Mouse (Mus musculus): ENCODE data around the gene Pyroxd1. TPM values are rescaled to one million over a fixed set of nuclear protein-coding genes. Genes with fewer than 3 reads are reported as not detected.
"Not testable (repeated sequence)": the region's sequence is repeated elsewhere in the genome, so short reads cannot be mapped to it uniquely, and the experiment has no call there.

Gene Pyroxd1
- polyA plus RNA-seq, 1 experiment: 2.6 TPM

DNA sequence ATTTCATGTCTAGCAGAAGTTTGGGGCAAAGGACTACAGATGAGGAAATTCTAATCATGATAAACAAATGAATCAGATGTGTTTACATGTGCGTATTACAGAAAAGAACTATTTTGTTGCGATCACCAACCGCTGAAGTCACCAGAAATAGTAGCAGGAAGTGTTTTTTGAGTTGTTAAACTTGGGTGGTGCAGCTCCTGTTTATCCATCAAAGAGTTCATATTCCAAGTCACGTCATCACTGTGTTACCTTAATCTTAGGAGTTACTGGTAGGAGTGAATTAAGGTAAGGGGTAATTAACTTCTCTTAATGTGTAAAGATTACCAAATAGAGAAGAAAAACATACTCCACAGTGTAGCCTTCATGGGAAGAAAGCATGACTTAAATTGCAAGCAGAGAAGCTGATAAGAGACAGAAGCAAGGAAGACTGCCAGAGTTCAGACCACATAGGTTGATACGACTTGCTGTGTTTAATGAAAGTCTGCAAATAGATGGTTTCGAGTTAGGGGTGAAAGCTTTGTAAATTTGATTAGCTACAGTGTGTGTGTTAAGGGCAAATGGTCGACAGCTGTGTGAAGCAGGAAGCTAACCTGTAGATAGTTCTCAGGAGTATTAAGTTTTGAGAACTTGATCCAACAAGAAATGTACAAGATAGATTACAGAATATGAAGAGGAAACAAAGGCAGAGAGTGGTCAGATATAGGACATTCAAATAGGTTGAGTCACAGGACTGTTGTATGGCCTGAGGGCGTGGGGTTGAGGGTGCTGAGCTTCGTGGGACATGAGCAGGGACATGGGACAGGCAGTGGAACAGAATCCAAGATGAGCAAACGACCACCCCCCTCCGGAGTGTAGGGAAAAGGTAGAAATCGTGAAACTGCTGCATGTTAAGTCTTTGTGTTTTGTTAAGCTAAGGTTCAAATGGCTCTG lies 992 bp downstream of the Pyroxd1 start:
- H3K4me3 ChIP-seq (ENCODE audit: insufficient read depth, poor library complexity, severe bottlenecking): peak overlapping the region; percentile 48
- peaks cover 3% of the 10 kb centered on the region for H3K79me3 ChIP-seq (ENCODE audit: low read depth)
- H3K79me2 ChIP-seq (ENCODE audit: control insufficient read depth, insufficient read depth): peaks cover 13% of the 10 kb centered on the region
- no peak for TF ChIP-seq USF1 (IDR thresholded peaks at IDR 0.05; ENCODE audit: low read depth)
- H3ac ChIP-seq (ENCODE audit: control insufficient read depth, insufficient read length, low read depth): peak overlapping the region; percentile 64
- no peaks in the 10 kb centered on the region for H3K27me3 ChIP-seq (ENCODE audit: control insufficient read depth, insufficient read depth, insufficient read length)
- H3K36me3 ChIP-seq (ENCODE audit: control insufficient read depth, insufficient read depth): peaks cover 20% of the 10 kb centered on the region

DNA sequence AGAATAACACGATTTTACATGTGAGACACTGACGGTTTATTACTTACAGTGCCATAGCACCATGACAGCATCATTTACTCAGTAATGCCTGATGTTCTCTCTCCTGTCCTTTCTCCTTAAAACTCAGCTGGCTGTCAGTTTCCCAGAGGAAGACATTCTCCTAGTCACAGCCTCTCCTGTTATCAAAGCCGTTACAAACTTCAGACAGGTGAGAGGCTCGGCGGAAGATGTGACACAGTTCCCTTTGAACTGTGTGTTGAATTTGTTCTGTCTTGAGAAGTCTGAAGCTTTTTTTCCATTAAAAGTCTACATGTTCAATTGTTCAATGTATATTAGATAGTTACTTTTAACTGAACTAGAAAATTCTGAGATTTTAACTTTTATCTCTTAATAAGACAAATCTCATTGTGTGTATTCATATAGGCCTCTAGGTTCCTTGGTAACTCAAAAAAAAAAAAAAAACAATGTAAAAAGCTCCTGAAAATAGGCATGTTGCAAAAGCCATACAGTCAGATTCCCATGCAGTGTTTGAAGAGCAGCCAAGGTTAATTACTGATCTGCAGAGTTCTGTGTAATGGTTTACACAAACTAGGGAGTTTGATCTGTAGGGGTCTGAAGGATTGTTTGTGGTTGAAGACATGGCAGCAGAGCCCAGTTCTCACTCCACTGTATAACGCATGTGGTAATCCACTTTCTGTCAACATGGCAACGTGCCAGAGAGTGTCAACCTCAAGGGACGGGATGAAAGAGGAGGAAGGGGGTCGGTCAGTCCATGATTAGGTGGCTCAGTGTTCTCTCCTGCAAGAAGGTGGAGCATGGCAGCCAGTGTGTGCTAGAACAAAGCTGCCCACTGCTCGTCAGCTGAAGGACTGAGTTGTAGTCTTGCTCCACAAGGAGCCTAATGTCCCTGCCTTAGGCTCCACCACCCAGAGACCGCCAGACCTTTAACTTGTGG lies 2.3 kb downstream of the Pyroxd1 start:
- H3K27me3 ChIP-seq (ENCODE audit: control insufficient read depth, insufficient read depth, insufficient read length): no peaks in the 10 kb centered on the region
- no peak overlapping the region for H3K4me3 ChIP-seq (ENCODE audit: insufficient read depth, poor library complexity, severe bottlenecking)
- H3K79me3 ChIP-seq (ENCODE audit: low read depth): peaks cover 3% of the 10 kb centered on the region
- no peak overlapping the region for H3ac ChIP-seq (ENCODE audit: control insufficient read depth, insufficient read length, low read depth)
- peaks cover 28% of the 10 kb centered on the region for H3K36me3 ChIP-seq (ENCODE audit: control insufficient read depth, insufficient read depth)
- TF ChIP-seq CTCF (IDR thresholded peaks at IDR 0.05; ENCODE audit: control insufficient read depth, insufficient read depth, insufficient read length) (no peak), MYOD1 (IDR thresholded peaks at IDR 0.05; ENCODE audit: control insufficient read depth, insufficient read length, low read depth) (no peak), USF1 (IDR thresholded peaks at IDR 0.05; ENCODE audit: low read depth) (no peak), MYOG (IDR thresholded peaks at IDR 0.05; ENCODE audit: control insufficient read depth, extremely low read depth, insufficient read length) (no peak), FOSL1 (IDR thresholded peaks at IDR 0.05; ENCODE audit: insufficient read depth, low read length, poor library complexity, severe bottlenecking) (no peak), MAX (IDR thresholded peaks at IDR 0.05) (no peak), CEBPB (IDR thresholded peaks at IDR 0.05; ENCODE audit: low read depth) (no peak)
- peaks cover 13% of the 10 kb centered on the region for H3K79me2 ChIP-seq (ENCODE audit: control insufficient read depth, insufficient read depth)

DNA sequence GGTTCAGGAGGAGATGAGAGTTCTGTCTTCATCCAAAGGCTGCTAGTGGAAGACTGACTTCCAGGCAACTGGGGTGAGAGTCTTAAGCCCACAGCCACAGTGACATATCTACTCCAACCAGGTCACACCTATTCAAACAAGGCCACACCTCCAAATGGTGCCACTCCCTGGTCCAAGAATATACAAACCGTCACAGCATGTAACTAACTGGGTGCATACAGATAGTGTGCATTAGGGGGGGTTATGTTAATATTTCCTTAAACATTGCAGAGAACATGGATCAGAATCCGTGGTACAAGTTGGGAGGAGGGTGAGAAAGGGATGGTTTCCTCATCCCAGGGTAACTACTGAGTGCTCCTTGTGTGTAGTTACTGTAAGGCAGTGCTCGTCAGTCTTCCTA lies 6.6 kb downstream of the Pyroxd1 start:
- not testable (repeated sequence) for H3ac ChIP-seq (ENCODE audit: control insufficient read depth, insufficient read length, low read depth)
- H3K36me3 ChIP-seq (ENCODE audit: control insufficient read depth, insufficient read depth): peaks cover 37% of the 10 kb centered on the region

DNA sequence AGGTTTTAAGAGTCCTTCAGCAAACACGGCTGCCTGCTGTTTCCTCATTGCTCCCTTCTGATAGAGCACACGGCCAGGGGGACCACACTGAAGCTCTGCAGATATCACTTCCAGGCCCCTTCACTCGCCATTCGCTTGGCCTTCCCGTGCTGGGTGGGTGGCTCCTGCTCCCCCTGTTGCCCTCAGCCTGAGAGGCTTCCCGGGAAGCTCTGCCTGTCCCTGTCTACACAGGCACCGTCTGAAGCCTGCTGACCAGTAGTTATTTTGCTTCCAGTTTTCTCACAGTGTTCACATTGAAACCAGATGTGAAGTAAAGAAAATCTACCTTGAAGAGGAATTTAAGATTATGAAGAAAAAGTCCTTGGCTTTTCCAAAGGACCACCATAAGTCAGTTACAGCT lies 11.7 kb downstream of the Pyroxd1 start:
- H3K79me2 ChIP-seq (ENCODE audit: control insufficient read depth, insufficient read depth): no peaks in the 10 kb centered on the region
- H3K4me3 ChIP-seq (ENCODE audit: insufficient read depth, poor library complexity, severe bottlenecking): no peak overlapping the region
- no peaks in the 10 kb centered on the region for H3K27me3 ChIP-seq (ENCODE audit: control insufficient read depth, insufficient read depth, insufficient read length)
- TF ChIP-seq MYOD1 (IDR thresholded peaks at IDR 0.05; ENCODE audit: control insufficient read depth, insufficient read length, low read depth) (no peak), CEBPB (IDR thresholded peaks at IDR 0.05; ENCODE audit: low read depth) (no peak), MAX (IDR thresholded peaks at IDR 0.05) (no peak), USF1 (IDR thresholded peaks at IDR 0.05; ENCODE audit: low read depth) (no peak), FOSL1 (IDR thresholded peaks at IDR 0.05; ENCODE audit: insufficient read depth, low read length, poor library complexity, severe bottlenecking) (no peak), CTCF (IDR thresholded peaks at IDR 0.05; ENCODE audit: control insufficient read depth, insufficient read depth, insufficient read length) (no peak), MYOG (IDR thresholded peaks at IDR 0.05; ENCODE audit: control insufficient read depth, extremely low read depth, insufficient read length) (no peak)
- H3K36me3 ChIP-seq (ENCODE audit: control insufficient read depth, insufficient read depth): peaks cover 48% of the 10 kb centered on the region
- H3K79me3 ChIP-seq (ENCODE audit: low read depth): no peaks in the 10 kb centered on the region
- no peak overlapping the region for H3ac ChIP-seq (ENCODE audit: control insufficient read depth, insufficient read length, low read depth)

More for the DNA sequence above, 6.6 kb downstream of the Pyroxd1 start:
- H3K79me3 ChIP-seq (ENCODE audit: low read depth); H3K27me3 ChIP-seq (ENCODE audit: control insufficient read depth, insufficient read depth, insufficient read length); H3K4me3 ChIP-seq (ENCODE audit: insufficient read depth, poor library complexity, severe bottlenecking); H3K79me2 ChIP-seq (ENCODE audit: control insufficient read depth, insufficient read depth): not testable (repeated sequence)

DNA sequence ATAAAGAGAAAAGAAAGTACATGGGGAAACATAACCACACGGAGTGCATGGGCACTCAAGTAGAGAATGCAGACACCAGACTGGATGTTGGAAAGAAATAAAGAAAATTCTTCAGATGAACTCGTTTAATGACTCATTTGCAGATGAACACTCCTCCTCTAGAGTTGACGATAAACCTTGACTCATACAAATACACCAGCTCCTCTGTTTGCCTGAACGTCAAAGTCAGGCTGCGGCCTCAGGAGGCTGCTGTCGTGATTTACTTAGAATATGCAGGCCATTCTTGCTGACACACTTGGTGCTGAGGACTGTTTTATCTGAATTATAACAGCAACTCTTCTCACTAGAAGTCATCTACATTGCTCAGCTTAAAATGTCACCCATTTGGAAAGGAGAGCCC lies 16.6 kb downstream of the Pyroxd1 start:
- Histone ChIP-seq H3ac (ENCODE audit: control insufficient read depth, insufficient read length, low read depth) (no peak overlapping the region), H3K79me3 (ENCODE audit: low read depth) (no peaks in the 10 kb centered on the region), H3K79me2 (ENCODE audit: control insufficient read depth, insufficient read depth) (no peaks in the 10 kb centered on the region), H3K36me3 (ENCODE audit: control insufficient read depth, insufficient read depth) (peaks cover 69% of the 10 kb centered on the region), H3K27me3 (ENCODE audit: control insufficient read depth, insufficient read depth, insufficient read length) (no peaks in the 10 kb centered on the region), H3K4me3 (ENCODE audit: insufficient read depth, poor library complexity, severe bottlenecking) (no peak overlapping the region)
- TF ChIP-seq USF1 (IDR thresholded peaks at IDR 0.05; ENCODE audit: low read depth): no peak
- TF ChIP-seq MAX (IDR thresholded peaks at IDR 0.05): no peak
- TF ChIP-seq MYOD1 (IDR thresholded peaks at IDR 0.05; ENCODE audit: control insufficient read depth, insufficient read length, low read depth): no peak
- no peak for TF ChIP-seq FOSL1 (IDR thresholded peaks at IDR 0.05; ENCODE audit: insufficient read depth, low read length, poor library complexity, severe bottlenecking)
- no peak for TF ChIP-seq MYOG (IDR thresholded peaks at IDR 0.05; ENCODE audit: control insufficient read depth, extremely low read depth, insufficient read length)
- TF ChIP-seq CEBPB (IDR thresholded peaks at IDR 0.05; ENCODE audit: low read depth): no peak
- TF ChIP-seq CTCF (IDR thresholded peaks at IDR 0.05; ENCODE audit: control insufficient read depth, insufficient read depth, insufficient read length): no peak
